Mouse (Mus musculus): Measurements from ENCODE around the gene Nob1. TPM values are rescaled to one million over a fixed set of nuclear protein-coding genes. Genes with fewer than 3 reads are reported as not detected.

Gene Nob1
- 34.4 and 36.4 TPM in 2 replicates for polyA plus RNA-seq (2015; fragmentation: Nextera tagmentation; extraction: Ambion mirVana)

DNA sequence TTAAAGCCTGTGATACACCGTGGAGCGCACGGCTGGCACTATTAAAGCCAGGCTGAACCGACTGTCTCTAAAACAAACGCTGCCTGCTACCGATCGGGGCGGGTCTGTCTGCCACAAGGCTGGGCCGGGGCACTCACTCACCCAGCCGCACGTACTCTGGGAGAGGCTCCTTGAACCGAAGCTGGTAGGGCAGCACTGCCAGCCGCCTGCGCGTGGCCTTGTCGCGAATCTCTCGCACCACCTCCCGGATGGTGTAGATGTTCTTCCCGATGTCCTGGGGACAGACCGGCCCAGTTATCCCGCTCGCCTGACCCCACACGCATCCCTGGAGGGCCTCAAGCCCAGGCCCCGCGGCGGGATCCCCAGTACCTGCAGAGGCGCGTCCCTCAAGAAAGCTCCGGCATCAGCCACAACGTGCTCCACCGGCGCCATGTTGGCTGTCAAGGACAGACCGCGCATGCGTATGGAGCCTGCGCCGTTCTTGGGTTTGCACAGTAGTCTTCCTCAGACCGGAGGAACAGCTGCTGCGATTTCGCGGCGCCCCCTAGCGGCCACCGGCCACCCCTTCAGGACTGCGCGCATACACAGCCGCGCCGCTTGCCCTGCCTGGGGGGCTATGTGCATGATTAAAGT is at the start of gene Nob1:
TSS of gene Nob1 (minus strand) at position 455 of the 633 bp plus-strand sequence.

DNA sequence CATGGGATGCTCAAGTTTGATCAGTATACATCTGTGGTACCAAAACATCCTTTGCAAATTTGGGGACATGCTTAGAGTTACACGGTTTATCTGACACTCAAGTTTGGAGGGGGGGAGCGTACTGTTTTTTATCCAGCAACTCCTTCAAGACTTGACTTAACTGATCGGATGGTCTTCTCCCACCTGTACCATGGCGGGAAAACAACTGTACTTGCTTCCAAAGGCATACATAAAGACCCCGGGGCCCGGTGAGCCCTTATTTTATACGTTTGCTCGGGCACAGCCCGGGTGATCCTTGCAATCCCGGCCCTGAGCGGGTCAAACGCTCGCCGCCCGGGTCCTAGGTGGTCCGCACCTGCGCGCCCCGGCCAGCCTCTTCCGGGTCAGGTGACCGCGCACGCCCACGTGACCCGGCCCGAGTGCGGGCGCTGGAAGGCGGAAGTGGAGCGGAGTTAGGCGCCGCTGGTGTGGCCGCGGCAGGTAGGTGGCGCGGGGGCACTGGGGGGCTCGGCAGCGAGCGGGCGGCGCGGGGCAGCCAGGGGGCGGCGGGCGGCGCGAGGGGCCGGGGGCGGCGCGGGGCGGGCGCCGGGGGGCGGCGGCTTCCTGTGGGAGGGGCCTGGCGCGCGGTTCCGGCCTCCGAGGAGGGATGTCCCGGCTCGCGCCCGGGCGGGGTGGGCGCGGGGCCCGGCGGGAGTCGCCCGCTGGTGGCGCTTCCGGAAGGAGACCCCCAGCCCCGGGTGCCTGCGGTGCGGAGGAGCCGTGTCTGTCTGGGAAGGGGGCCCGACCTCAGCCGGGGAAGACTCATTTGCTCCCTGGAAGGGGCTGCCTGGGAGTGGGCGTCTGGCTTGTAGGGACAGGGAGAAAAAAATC is 11.3 kb upstream of the Nob1 start, which contains the start of gene Wwp2:
TSS of gene Wwp2 (plus strand) at position 404 of the 870 bp plus-strand sequence.

DNA sequence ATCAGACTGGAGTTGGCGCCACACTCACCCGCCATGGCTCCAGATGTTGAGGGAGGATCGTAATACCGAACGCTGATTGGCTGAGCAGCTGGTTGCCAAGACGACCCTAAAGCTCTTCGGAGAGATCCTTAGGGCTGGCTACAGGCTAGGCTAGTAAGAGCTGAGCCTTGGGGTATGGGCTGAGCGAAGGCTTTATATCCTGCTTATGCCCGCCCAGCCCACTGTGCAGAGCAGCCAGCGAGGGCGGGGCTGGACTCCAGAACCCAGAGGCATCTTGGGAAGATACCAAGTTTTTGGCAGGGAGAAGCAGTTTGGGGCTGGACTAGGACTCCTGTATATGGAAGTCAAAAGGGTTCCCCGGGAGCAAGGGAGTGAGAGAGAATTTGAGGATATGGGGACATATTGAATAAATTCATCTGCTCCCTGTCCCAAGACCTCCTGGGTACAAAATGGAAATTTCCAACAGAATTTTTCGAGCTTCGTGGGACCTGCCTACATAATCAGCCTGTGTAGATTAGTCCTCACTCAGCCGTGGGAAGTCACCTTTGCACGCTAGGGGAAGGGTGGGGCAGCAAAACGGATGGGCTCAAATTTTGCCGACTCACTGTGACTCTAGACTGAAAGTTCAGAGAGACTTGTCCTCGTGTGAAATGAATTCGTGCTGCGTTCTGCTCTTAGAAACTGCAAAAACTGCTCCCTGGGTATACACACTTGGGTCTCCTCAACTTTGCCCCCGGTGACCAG is 21.6 kb downstream of the Nob1 start, which contains the start of gene Nqo1:
TSS of gene Nqo1 (minus strand) at position 169 of the 744 bp plus-strand sequence.

Other genes with a start within 250 kb of the Nob1 start
- gene Nfat5, start 131.6 kb downstream of the Nob1 start, polyA plus RNA-seq (2015; fragmentation: Nextera tagmentation; extraction: Ambion mirVana), result 9.2 and 9.5 TPM in 2 replicates
- gene Nqo1, start 21.8 kb downstream of the Nob1 start, polyA plus RNA-seq (2015; fragmentation: Nextera tagmentation; extraction: Ambion mirVana), result 20.9 and 21.1 TPM in 2 replicates
- gene Wwp2, start 11.3 kb upstream of the Nob1 start, polyA plus RNA-seq (2015; fragmentation: Nextera tagmentation; extraction: Ambion mirVana), result 17.8 and 19.9 TPM in 2 replicates
- gene Psmd7, start 163.4 kb upstream of the Nob1 start, polyA plus RNA-seq (2015; fragmentation: Nextera tagmentation; extraction: Ambion mirVana), result 165 and 176 TPM in 2 replicates

Data from urinary bladder, postnatal 0 days (tissue).